Mouse (Mus musculus): ENCODE results near the gene Ccser2.
"Not testable (repeated sequence)": the region's sequence is repeated elsewhere in the genome, so short reads cannot be mapped to it uniquely, and the experiment has no call there.

Ccser2 gene

GRCm38 (mm10) chr14:36968628-36969147 lies at the start of gene Ccser2:
Ccser2 (minus strand) TSS chr14:36968777.
- DNase-seq (ENCODE audit: low read depth): peak; percentile 96

GRCm38 (mm10) chr14:37015894-37016293 lies 47.3 kb upstream of the Ccser2 start:
- no peak for DNase-seq (ENCODE audit: low read depth)

- no peak for DNase-seq (ENCODE audit: low read depth)
Measured at GRCm38 (mm10) chr14:37013644-37014043, 45.1 kb upstream of the Ccser2 start.

- no peak for DNase-seq (ENCODE audit: low read depth)
Measured at GRCm38 (mm10) chr14:37009686-37010085, 41.1 kb upstream of the Ccser2 start.

GRCm38 (mm10) chr14:37006489-37006888 lies 37.9 kb upstream of the Ccser2 start:
- no peak for DNase-seq (ENCODE audit: low read depth)

GRCm38 (mm10) chr14:37005865-37006264 lies 37.3 kb upstream of the Ccser2 start:
- no peak for DNase-seq (ENCODE audit: low read depth)

GRCm38 (mm10) chr14:37003431-37004095 lies 35.0 kb upstream of the Ccser2 start:
- DNase-seq (ENCODE audit: low read depth): no peak

- DNase-seq (ENCODE audit: low read depth): no peak
Measured at GRCm38 (mm10) chr14:37002852-37003251, 34.3 kb upstream of the Ccser2 start.

GRCm38 (mm10) chr14:37000780-37001179 lies 32.2 kb upstream of the Ccser2 start:
- DNase-seq (ENCODE audit: low read depth): not testable (repeated sequence)

- no peak for DNase-seq (ENCODE audit: low read depth)
Measured at GRCm38 (mm10) chr14:36989784-36990183, 21.2 kb upstream of the Ccser2 start.

GRCm38 (mm10) chr14:36985693-36986092 lies 17.1 kb upstream of the Ccser2 start:
- DNase-seq (ENCODE audit: low read depth): no peak

- DNase-seq (ENCODE audit: low read depth): no peak
Measured at GRCm38 (mm10) chr14:36975019-36975418, 6.4 kb upstream of the Ccser2 start.

- no peak for DNase-seq (ENCODE audit: low read depth)
Measured at GRCm38 (mm10) chr14:36971211-36971610, 2.6 kb upstream of the Ccser2 start.

- no peak for DNase-seq (ENCODE audit: low read depth)
Measured at GRCm38 (mm10) chr14:36969861-36970420, 1.4 kb upstream of the Ccser2 start.

GRCm38 (mm10) chr14:36968076-36968627 lies 425 bp downstream of the Ccser2 start:
- DNase-seq (ENCODE audit: low read depth): peak; percentile 69

- no peak for DNase-seq (ENCODE audit: low read depth)
Measured at GRCm38 (mm10) chr14:36965421-36965820, 3.2 kb downstream of the Ccser2 start.

- DNase-seq (ENCODE audit: low read depth): peak; percentile 82
Measured at GRCm38 (mm10) chr14:36962477-36962876, 6.1 kb downstream of the Ccser2 start.

GRCm38 (mm10) chr14:36957719-36958118 lies 10.9 kb downstream of the Ccser2 start:
- no peak for DNase-seq (ENCODE audit: low read depth)

GRCm38 (mm10) chr14:36957261-36957660 lies 11.3 kb downstream of the Ccser2 start:
- DNase-seq (ENCODE audit: low read depth): no peak

- no peak for DNase-seq (ENCODE audit: low read depth)
Measured at GRCm38 (mm10) chr14:36956717-36957116, 11.9 kb downstream of the Ccser2 start.

- DNase-seq (ENCODE audit: low read depth): peak; percentile 76
Measured at GRCm38 (mm10) chr14:36952687-36953426, 15.7 kb downstream of the Ccser2 start.

- peak; percentile 86 for DNase-seq (ENCODE audit: low read depth)
Measured at GRCm38 (mm10) chr14:36952142-36952541, 16.4 kb downstream of the Ccser2 start.

- DNase-seq (ENCODE audit: low read depth): no peak
Measured at GRCm38 (mm10) chr14:36942716-36943115, 25.9 kb downstream of the Ccser2 start.

All from naive thymus-derived CD4-positive, alpha-beta T cell, adult 2 months (primary cell).